Mouse (Mus musculus) G1E (cell line): Measurements from ENCODE around the gene Krtap28-10. TPM values are rescaled to one million over a fixed set of nuclear protein-coding genes. Genes with fewer than 3 reads are reported as not detected.
A peak's percentile ranks its signal among the peaks of the same experiment; 100 is the strongest.

ENCODE experiments used
- ATAC-seq: 2 replicates; pipeline ENCODE4 v1.8.0; 2016; ENCODE audit warnings: mild to moderate bottlenecking; ENCODE audit not compliant: insufficient number of reproducible peaks, poor library complexity, low FRiP score, severe bottlenecking; ENCODE audit errors: extremely low read depth
- DNase-seq: peaks from one replicate; pipeline ENCODE4 v3.0.0; 2012; ENCODE audit warnings: low spot score
- H3K27me3 ChIP-seq: 2 replicates; pipeline ENCODE4 v1.6.1; 2012; ENCODE audit warnings: mild to moderate bottlenecking, low read length, inconsistent platforms; ENCODE audit not compliant: insufficient read depth
- H3K36me3 ChIP-seq: replicated peaks from 2 replicates; pipeline ENCODE3; 2012; ENCODE audit warnings: mild to moderate bottlenecking, inconsistent platforms
- H3K4me1 ChIP-seq: 2 replicates; pipeline ENCODE4 v1.6.1; 2012; ENCODE audit warnings: low read depth, low read length, inconsistent platforms, mixed read lengths; ENCODE audit not compliant: insufficient read depth
- H3K4me3 ChIP-seq: 2 replicates; pipeline ENCODE4 v1.5.1; 2012; ENCODE audit warnings: low read depth, mild to moderate bottlenecking, inconsistent platforms, low read length, moderate library complexity, mixed read lengths
- H3K9me3 ChIP-seq: replicated peaks from 2 replicates; pipeline ENCODE4 v1.6.1; 2012; ENCODE audit warnings: inconsistent platforms
- CTCF ChIP-seq: IDR thresholded peaks from 2 replicates; pipeline ENCODE4 v1.5.1; 2012; ENCODE audit warnings: low read depth, low read length, inconsistent platforms, mixed read lengths
- GATA1 ChIP-seq: IDR thresholded peaks from 2 replicates; pipeline ENCODE4 v1.6.1; 2012; ENCODE audit warnings: borderline replicate concordance, low read length, inconsistent platforms, mixed read lengths
- GATA2 ChIP-seq: IDR thresholded peaks from 2 replicates; pipeline ENCODE4 v1.6.1; 2012; ENCODE audit warnings: low read depth, low read length, inconsistent platforms, borderline replicate concordance
- POLR2AphosphoS5 ChIP-seq: IDR thresholded peaks from 2 replicates; pipeline ENCODE4 v1.6.1; 2012; ENCODE audit warnings: low read depth, low read length, inconsistent platforms; ENCODE audit not compliant: insufficient replicate concordance
- TAL1 ChIP-seq: conservative IDR thresholded peaks from 2 replicates; pipeline ENCODE4 v1.6.1; 2012; ENCODE audit warnings: low read depth, low read length, inconsistent platforms, mixed read lengths
- polyA plus RNA-seq: library from polyadenylated mRNA; stranded (reverse); fragments of >175 nt; gene quantifications from 2 replicates; pipeline ENCODE4 v1.2.3, GENCODE M21; 2012
- total RNA-seq, 2 experiments: library from RNA; stranded (forward) in 1 of 2; stranded (reverse) in 1 of 2; fragments of 200-1000 nt in 1 of 2; fragments of >200 nt in 1 of 2; fragmentation: Nextera tagmentation in 1 of 2; gene quantifications; 2 replicates each; pipeline ENCODE4 v1.2.3; 2014 to 2017

Krtap28-10 gene
- total RNA-seq (2014; fragmentation: Nextera tagmentation), result not detected in 2 replicates
- total RNA-seq (2017), result 0.23 TPM in 1 of 2 replicates, not detected in the other
- not detected in 2 replicates for polyA plus RNA-seq

DNA sequence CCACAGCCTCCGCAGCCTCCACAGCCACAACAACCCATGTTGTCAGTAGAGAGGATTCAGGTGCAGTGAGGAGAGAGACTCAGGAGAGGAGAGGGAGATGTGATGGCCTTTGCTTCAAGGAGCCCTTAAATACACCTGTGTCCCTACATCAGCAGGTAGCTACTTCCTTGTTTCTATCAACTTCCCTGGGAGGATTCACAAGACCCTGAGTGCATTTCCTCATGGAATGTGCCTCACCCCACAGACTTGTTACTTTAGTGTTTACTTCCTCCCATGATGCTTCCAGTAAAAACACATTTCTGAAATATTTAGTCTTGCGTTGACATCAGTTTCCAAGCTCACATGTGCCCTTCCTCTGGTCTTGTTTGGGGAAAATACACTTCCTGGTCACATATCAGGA, at the start of gene Krtap28-10:
TSS of gene Krtap28-10 (minus strand) at position 101 of the 400 bp plus-strand sequence.
- DNase-seq, result no peak

DNA sequence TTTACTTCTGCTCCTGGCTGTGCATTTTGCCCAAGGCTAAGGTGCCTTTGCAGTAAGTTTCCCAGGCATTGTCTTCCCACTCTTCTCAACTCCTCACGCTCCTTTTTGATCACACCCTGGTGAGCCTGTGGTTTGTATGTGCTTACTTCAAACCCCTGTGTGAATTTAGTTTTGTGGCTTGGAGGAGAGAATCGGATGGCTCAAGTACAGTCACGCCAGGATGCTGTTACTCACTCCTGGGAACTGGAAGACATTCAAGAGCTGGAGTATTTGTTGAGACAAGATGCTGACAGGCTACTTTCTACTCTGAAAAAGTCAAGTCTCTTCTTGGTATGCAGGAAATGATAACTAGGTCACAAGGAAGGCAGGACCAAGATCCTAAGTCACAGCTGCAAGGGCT, 49.0 kb upstream of the Krtap28-10 start:
- TF ChIP-seq POLR2AphosphoS5 (no peak), GATA1 (no peak), CTCF (no peak), TAL1 (no peak), GATA2 (no peak)
- H3K9me3 ChIP-seq, result no peaks in the 10 kb centered on the region
- DNase-seq, result no peak
- no peaks in the 10 kb centered on the region for H3K27me3 ChIP-seq
- H3K36me3 ChIP-seq, result no peaks in the 10 kb centered on the region
- no peak for ATAC-seq
- no peak overlapping the region for H3K4me3 ChIP-seq
- H3K4me1 ChIP-seq, result no peaks in the 10 kb centered on the region

More for the DNA sequence above, at the start of gene Krtap28-10:
- Histone ChIP-seq H3K9me3 (no peaks in the 10 kb centered on the region), H3K36me3 (no peaks in the 10 kb centered on the region), H3K4me3 (no peak within 1 kb of the TSS), H3K4me1 (no peaks in the 10 kb centered on the region), H3K27me3 (peaks cover 6% of the 10 kb centered on the region)
- ATAC-seq, result no peak
- TF ChIP-seq POLR2AphosphoS5 (no peak), GATA2 (no peak), GATA1 (no peak), TAL1 (no peak), CTCF (no peak)

DNA sequence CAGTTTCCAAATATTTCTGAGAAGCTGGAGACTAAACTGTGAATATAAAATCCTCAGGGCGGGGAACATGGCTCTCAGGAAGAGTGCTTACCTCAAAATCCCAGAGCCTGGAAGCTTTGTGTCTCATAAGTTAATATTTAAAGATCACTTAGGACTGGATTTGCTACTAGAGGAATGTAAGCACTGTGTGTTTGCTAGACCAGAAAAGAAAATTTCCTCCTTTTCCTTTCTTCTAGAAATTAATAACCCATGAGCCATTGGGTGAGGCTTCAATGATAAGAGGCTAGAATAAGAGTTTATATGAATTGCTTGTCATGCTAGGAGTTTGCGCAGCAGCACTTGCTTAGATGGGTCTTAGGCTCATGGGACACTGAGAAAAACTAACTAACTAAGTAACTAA, 42.5 kb upstream of the Krtap28-10 start:
- DNase-seq, result no peak

DNA sequence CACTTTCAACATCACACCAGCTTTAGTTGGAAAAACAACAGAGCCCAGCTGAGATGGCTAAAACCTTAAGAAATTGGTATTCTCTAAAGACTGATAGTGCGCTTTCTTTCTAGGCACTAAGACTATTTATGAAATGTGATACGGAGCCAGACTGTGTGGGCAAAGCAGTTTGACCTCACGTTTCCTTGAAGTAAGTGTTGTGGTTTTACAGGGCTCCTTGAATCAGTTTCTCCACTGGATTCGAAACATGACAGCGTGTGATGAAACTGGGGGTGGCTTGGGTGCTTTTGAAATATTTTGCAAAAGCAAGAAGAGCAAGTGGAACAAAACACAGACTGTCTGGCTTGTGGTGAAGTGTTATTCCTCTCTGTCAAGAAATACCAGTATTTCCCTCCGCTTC, 34.7 kb upstream of the Krtap28-10 start:
- ATAC-seq (no peak), DNase-seq (no peak)
- peaks cover 2% of the 10 kb centered on the region for H3K27me3 ChIP-seq
- TF ChIP-seq TAL1 (no peak), CTCF (no peak), POLR2AphosphoS5 (no peak), GATA2 (no peak), GATA1 (no peak)
- H3K36me3 ChIP-seq, result no peaks in the 10 kb centered on the region
- no peaks in the 10 kb centered on the region for H3K9me3 ChIP-seq
- no peaks in the 10 kb centered on the region for H3K4me1 ChIP-seq
- no peak overlapping the region for H3K4me3 ChIP-seq

More for the DNA sequence above, 42.5 kb upstream of the Krtap28-10 start:
- Histone ChIP-seq H3K36me3 (no peaks in the 10 kb centered on the region), H3K9me3 (no peaks in the 10 kb centered on the region), H3K4me1 (no peaks in the 10 kb centered on the region), H3K4me3 (no peak overlapping the region), H3K27me3 (no peaks in the 10 kb centered on the region)
- TF ChIP-seq CTCF, result no peak
- no peak for TF ChIP-seq TAL1
- TF ChIP-seq POLR2AphosphoS5, result no peak
- TF ChIP-seq GATA2, result no peak
- TF ChIP-seq GATA1, result no peak
- ATAC-seq, result no peak

DNA sequence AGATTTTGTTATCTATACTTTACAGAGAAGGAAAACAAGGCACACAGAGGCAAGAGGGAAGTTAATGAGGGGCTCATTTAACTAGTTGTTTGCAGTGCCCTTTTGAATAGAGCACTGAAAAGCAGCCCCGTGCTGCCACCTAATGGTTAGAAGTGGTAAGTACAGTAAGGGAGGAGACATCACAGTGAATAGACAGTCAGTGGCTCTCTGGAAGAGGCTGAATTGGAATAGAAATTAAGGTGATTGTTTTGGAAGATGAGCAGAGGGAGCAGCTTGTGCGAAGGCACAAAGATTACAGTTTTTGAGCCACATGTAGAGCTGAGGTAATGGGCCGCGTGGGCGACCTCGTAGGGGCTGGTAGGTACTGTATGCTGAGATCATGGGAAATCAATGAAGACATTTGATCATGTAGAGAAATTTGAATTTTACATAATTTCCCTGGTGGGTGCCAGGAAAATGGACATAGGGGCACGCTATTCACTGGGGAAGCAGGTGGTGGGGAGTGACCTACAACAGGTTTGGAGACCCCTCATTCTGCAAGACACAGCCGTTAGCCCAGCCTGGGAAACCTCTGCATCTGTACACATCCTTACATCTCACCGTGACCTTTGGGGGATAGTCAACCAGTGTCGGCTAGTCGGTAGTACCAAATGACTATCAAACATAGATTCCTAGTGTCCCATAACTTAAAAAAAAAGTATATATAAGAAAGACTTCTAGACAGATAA, 34.1 kb upstream of the Krtap28-10 start:
- Histone ChIP-seq H3K27me3 (peaks cover 2% of the 10 kb centered on the region), H3K9me3 (no peaks in the 10 kb centered on the region), H3K4me3 (no peak overlapping the region), H3K4me1 (no peaks in the 10 kb centered on the region), H3K36me3 (no peaks in the 10 kb centered on the region)
- ATAC-seq (peak; percentile 45; the same call in 1 of the 2 replicates), DNase-seq (peak; percentile 30)
- TF ChIP-seq POLR2AphosphoS5 (no peak), TAL1 (no peak), CTCF (peak; percentile 93)

DNA sequence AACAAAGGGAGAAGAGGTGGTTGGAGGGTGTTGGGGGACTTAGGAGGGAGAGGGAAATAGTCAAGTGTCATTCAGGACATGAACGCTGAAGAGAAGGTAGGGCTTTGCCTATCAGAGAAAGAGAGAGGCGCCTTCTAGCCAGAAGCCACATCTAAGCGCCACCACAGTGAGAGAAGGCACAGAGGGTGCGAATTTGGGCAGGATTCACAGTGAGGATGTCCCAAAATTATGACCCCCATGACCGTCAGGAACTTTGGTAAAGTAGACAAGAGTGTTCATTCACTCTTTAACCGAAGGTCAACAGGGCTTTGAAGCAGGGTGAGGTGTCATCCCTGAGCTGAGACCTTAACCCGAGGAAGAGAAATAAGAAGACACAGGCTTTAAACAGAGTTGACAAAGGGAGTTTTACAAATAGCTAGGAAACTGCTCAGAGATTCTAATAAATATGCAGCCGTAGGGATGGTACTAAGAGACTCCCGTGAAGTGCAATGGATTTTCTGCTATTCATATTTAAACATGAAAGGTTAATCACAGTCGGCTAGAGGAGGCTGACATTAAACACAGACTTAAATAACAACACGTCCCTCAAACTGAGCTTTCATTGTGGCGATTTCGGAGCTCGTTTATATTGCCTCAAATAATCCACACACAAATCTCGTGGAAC, 33.4 kb upstream of the Krtap28-10 start:
- peaks cover 2% of the 10 kb centered on the region for H3K27me3 ChIP-seq
- TF ChIP-seq TAL1, result no peak
- no peak for TF ChIP-seq GATA1
- TF ChIP-seq POLR2AphosphoS5, result no peak
- no peak for TF ChIP-seq GATA2
- H3K4me1 ChIP-seq, result no peaks in the 10 kb centered on the region
- H3K4me3 ChIP-seq, result no peak overlapping the region
- DNase-seq (no peak), ATAC-seq (no peak)
- no peaks in the 10 kb centered on the region for H3K36me3 ChIP-seq
- H3K9me3 ChIP-seq, result no peaks in the 10 kb centered on the region
